Mouse (Mus musculus) erythroblast, embryonic 14.5 days (primary cell): ENCODE measurements around the gene Gm49396.

Experiments used
- GATA1 ChIP-seq: IDR thresholded peaks from 2 replicates; pipeline ENCODE4 v1.6.1; 2012; ENCODE audit warnings: low read length, inconsistent platforms, mixed read lengths
- TAL1 ChIP-seq: IDR thresholded peaks from 3 replicates; pipeline ENCODE4 v1.6.1; 2012; ENCODE audit warnings: low read length, inconsistent platforms, mixed read lengths

DNA sequence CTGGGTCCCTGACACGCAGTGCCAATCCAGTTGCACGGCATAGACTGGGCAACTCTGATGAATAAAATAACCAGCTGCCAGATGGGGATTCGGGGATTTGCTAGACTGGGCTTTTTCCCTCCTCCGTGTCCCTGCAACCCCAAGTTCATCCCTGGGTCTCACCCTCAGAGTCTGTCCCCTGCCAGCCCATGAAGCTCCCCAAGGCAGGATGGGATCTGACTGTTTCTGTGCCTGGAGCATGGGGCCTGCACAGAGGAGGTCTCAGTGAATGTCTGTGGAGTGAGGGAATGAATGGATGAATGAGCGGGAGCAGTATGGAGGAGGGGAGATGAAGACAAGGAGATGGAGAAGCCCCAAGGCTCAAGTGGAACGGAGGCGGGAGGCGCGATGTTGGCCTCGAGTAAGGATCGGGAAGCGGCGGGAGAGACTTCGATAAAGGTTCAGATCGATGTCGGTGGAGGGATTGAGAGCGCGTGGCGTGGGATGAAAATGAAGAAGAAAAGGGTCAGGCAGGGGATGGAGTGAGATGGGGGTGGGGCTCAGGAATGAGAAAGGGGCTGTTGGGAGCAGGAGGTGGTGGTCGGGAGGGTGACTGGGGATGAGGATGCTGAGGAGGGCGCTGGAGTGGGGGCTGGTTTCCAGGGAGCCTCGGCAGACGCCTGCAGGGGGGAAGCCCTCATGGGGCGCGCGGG, 29.1 kb upstream of the Gm49396 start:
- no peak for TF ChIP-seq GATA1
- TF ChIP-seq TAL1: no peak
